Mouse (Mus musculus): ENCODE measurements around the gene Cfap126. TPM values are rescaled to one million over a fixed set of nuclear protein-coding genes. Genes with fewer than 3 reads are reported as not detected.

Gene Cfap126
- polyA plus RNA-seq, 1 experiment from 2014 or later, result 2.6 TPM

DNA sequence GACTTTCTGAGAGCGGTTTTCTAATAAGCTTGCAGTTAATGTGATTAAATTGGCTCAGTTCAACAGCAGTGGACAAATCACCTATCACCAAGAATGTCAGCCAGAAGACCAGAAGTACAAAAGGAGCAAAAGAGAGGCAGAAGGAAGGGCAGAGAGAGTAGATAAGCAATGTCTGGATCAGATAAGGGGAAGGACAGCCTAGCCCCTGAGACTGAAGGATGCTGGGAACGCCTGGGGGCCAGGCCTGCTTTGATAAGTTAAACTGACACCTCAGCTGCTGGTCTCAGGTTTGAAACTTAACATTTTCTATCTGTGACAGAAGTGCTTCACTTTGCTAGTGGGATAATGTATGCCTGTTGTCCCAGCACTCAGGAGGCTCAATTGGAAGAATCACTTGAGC is 16.1 kb upstream of the Cfap126 start:
- Histone ChIP-seq H3K36me3 (ENCODE audit: control insufficient read depth, insufficient read depth, low read length) (no peaks in the 10 kb centered on the region), H3K27ac (ENCODE audit: low read length) (no peak overlapping the region), H3K27me3 (ENCODE audit: control insufficient read depth, insufficient read depth, low read length) (no peaks in the 10 kb centered on the region), H3K4me1 (ENCODE audit: control insufficient read depth, insufficient read depth, low read length) (0 out of 2 replicates have a peak, but pooled peaks cover 2% of the 10 kb centered on the region), H3K4me3 (ENCODE audit: low read depth, low read length) (no peak overlapping the region), H3K9ac (replicated peaks; ENCODE audit: low read depth, low read length) (no peak overlapping the region), H3K9me3 (ENCODE audit: control insufficient read depth, low read depth, low read length) (no peaks in the 10 kb centered on the region), H3K4me2 (replicated peaks; ENCODE audit: low read depth, low read length) (no peak overlapping the region)
- 50% methylated on average over 2 of the region's 2 CpGs for WGBS
- no peak for ATAC-seq (ENCODE audit: insufficient number of reproducible peaks, insufficient read depth, low FRiP score, low read depth)

DNA sequence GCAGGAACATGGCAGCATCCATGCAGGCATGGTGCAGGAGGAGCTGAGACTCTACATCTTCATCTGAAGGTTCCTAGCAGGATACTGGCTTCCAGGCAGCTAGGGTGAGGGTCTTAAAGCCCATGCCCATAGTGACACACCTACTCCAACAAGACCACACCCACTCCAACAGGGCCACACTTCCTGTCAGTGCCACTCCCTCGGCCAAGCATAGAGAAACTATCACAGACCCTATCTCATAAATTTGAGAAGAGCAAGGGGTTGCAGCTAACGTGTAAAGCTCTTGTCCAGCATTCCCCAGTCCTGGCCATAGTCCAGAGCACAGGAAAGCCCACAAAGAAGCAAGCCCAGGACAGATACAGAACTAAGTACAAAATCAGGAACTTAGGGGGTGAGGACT is 12.7 kb upstream of the Cfap126 start:
- no peak for ATAC-seq (ENCODE audit: insufficient number of reproducible peaks, insufficient read depth, low FRiP score, low read depth)
- Histone ChIP-seq H3K27me3 (ENCODE audit: control insufficient read depth, insufficient read depth, low read length) (no peaks in the 10 kb centered on the region), H3K4me1 (ENCODE audit: control insufficient read depth, insufficient read depth, low read length) (peaks cover 12% of the 10 kb centered on the region; the same call in 1 of the 2 replicates), H3K9ac (replicated peaks; ENCODE audit: low read depth, low read length) (no peak overlapping the region), H3K4me2 (replicated peaks; ENCODE audit: low read depth, low read length) (no peak overlapping the region), H3K36me3 (ENCODE audit: control insufficient read depth, insufficient read depth, low read length) (no peaks in the 10 kb centered on the region), H3K27ac (ENCODE audit: low read length) (no peak overlapping the region), H3K4me3 (ENCODE audit: low read depth, low read length) (no peak overlapping the region), H3K9me3 (ENCODE audit: control insufficient read depth, low read depth, low read length) (no peaks in the 10 kb centered on the region)
- 60% methylated on average over 2 of the region's 2 CpGs for WGBS

DNA sequence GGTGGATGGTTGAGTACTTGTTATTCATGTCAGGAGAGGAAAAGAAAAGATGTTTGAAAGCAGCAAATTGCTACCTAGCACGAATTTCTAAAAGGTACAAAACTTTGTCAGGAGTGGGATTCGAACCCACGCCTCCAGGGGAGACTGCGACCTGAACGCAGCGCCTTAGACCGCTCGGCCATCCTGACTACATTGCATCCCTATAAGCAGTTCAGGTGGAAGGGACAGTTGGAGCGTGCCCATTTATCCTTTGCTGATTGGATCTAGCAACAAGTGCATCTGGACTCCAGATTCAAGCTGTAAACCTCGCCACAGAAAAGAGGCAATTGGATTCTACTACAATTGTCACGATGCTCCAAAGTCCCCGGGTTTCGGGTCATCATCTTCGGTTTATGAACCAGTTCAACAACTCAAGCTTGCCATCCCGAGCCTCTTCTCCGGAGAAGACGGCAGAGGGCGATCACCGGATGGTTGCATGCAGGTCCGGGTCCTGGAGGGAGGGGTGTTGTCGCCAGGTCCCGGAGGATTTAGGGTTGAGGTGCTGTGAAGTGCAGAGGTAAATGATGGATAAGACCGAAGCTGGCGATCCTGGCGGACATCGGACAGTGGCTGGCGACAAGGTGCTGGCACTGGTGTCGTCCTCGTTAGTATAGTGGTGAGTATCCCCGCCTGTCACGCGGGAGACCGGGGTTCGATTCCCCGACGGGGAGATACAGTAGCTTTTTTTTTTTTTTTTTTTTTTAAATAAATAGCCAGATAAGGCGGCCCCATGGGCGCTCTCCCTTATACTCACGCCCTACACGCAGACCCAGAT is 11.8 kb upstream of the Cfap126 start:
- H3K36me3 ChIP-seq (ENCODE audit: control insufficient read depth, insufficient read depth, low read length), result no peaks in the 10 kb centered on the region
- H3K4me2 ChIP-seq (replicated peaks; ENCODE audit: low read depth, low read length), result peak overlapping the region; percentile 56
- peak overlapping the region; percentile 59 for H3K4me3 ChIP-seq (ENCODE audit: low read depth, low read length)
- 0 out of 2 replicates have a peak overlapping the region, but pooled peaks have one; percentile 25 for H3K9ac ChIP-seq (replicated peaks; ENCODE audit: low read depth, low read length)
- peak overlapping the region; percentile 48; the same call in 1 of the 2 replicates for H3K27ac ChIP-seq (ENCODE audit: low read length)
- WGBS, result under 1% methylated on average over 40 of the region's 40 CpGs
- peaks cover 9% of the 10 kb centered on the region; the same call in 1 of the 2 replicates for H3K4me1 ChIP-seq (ENCODE audit: control insufficient read depth, insufficient read depth, low read length)
- no peaks in the 10 kb centered on the region for H3K9me3 ChIP-seq (ENCODE audit: control insufficient read depth, low read depth, low read length)
- no peaks in the 10 kb centered on the region for H3K27me3 ChIP-seq (ENCODE audit: control insufficient read depth, insufficient read depth, low read length)
- peak; percentile 73 for ATAC-seq (ENCODE audit: insufficient number of reproducible peaks, insufficient read depth, low FRiP score, low read depth)

DNA sequence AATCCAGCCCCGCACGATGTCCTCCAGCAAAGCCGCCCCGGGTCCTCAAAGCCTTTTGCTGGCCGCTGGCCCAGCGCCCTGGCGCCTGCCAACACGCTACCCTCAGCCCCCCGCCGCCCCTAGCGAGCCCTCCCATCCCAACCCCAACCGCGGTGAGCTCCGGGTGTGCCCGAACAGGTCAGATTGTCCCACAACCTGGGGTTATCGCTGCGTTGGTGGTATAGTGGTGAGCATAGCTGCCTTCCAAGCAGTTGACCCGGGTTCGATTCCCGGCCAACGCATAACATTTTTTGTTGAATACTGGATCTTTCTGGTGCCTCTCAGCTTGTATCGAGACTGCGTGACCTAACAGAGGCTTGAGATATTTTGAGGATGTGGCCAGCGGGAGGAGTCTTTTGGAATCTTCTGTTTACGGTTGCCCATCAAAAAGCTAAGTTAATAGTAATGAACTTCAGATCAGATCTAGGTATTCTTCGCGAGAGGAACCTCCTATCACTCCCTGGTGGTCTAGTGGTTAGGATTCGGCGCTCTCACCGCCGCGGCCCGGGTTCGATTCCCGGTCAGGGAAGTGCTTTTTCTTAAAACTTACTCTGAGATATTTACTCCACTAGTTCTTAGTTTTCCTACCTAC is 11.1 kb upstream of the Cfap126 start:
- 0% methylated on average over 35 of the region's 35 CpGs for WGBS
- Histone ChIP-seq H3K4me3 (ENCODE audit: low read depth, low read length) (peak overlapping the region; percentile 59), H3K9ac (replicated peaks; ENCODE audit: low read depth, low read length) (0 out of 2 replicates have a peak overlapping the region, but pooled peaks have one; percentile 25), H3K36me3 (ENCODE audit: control insufficient read depth, insufficient read depth, low read length) (no peaks in the 10 kb centered on the region), H3K27me3 (ENCODE audit: control insufficient read depth, insufficient read depth, low read length) (no peaks in the 10 kb centered on the region), H3K9me3 (ENCODE audit: control insufficient read depth, low read depth, low read length) (no peaks in the 10 kb centered on the region), H3K4me2 (replicated peaks; ENCODE audit: low read depth, low read length) (peak overlapping the region; percentile 59), H3K27ac (ENCODE audit: low read length) (peak overlapping the region; percentile 48; the same call in 1 of the 2 replicates), H3K4me1 (ENCODE audit: control insufficient read depth, insufficient read depth, low read length) (peaks cover 9% of the 10 kb centered on the region; the same call in 1 of the 2 replicates)
- ATAC-seq (ENCODE audit: insufficient number of reproducible peaks, insufficient read depth, low FRiP score, low read depth), result peak; percentile 91

DNA sequence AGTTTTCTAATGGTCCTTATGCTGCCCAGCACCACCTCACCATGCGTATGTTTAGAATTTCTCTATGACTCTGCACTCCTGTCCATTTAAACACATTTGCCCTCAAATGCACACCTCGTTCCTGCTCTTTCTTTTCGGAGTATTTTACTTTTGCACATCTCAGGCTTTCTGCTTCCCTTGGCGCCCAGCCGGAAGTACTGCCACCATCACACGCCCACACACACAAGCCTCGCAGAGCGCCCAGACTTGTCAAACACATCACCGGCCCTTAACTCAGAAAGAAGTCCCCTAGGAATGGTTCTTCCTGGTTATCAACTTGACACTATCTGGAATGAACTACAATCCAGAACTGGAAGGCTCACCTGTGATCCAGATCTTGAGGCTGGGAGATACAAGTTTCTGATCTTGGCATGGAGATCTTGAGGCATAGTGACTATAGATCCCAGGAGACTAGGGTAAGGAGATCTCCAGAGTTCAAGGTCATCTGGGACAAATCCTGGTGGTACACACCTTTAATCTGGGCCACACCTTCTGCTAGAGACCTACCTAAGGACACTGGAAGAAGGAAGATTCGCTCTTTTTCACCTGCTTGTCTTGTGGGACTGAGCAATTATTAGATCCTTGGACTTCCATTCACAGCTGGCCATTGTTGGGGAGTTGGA is 10.4 kb upstream of the Cfap126 start:
- no peaks in the 10 kb centered on the region for H3K36me3 ChIP-seq (ENCODE audit: control insufficient read depth, insufficient read depth, low read length)
- no peaks in the 10 kb centered on the region for H3K27me3 ChIP-seq (ENCODE audit: control insufficient read depth, insufficient read depth, low read length)
- H3K4me3 ChIP-seq (ENCODE audit: low read depth, low read length), result peak overlapping the region; percentile 59
- 8% methylated on average over 10 of the region's 10 CpGs for WGBS
- no peak; the same call in 1 of the 2 replicates for ATAC-seq (ENCODE audit: insufficient number of reproducible peaks, insufficient read depth, low FRiP score, low read depth)
- H3K9ac ChIP-seq (replicated peaks; ENCODE audit: low read depth, low read length), result no peak overlapping the region
- no peak overlapping the region for H3K27ac ChIP-seq (ENCODE audit: low read length)
- no peaks in the 10 kb centered on the region for H3K9me3 ChIP-seq (ENCODE audit: control insufficient read depth, low read depth, low read length)
- peak overlapping the region; percentile 59 for H3K4me2 ChIP-seq (replicated peaks; ENCODE audit: low read depth, low read length)
- H3K4me1 ChIP-seq (ENCODE audit: control insufficient read depth, insufficient read depth, low read length), result peaks cover 9% of the 10 kb centered on the region; the same call in 1 of the 2 replicates

DNA sequence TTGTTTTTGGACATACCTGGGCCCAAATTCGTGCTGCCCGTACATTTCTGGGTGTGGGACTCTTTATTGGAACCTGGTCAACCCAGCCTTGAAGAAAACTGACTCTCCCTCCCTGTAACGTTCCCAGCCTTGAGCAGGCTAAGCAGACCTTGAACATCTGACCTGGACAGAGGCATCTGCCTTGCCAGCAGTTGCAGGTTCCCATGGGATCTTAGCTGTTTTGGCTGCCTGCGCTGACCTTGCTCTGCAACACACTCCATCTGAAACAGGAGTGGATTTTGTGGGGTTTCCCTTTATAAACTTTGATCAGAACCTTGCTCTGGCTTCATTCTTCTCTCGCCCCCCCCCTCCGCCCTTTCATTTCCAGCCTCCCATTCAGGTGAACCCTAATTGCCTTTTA is 8.5 kb upstream of the Cfap126 start:
- no peaks in the 10 kb centered on the region for H3K27me3 ChIP-seq (ENCODE audit: control insufficient read depth, insufficient read depth, low read length)
- H3K4me3 ChIP-seq (ENCODE audit: low read depth, low read length), result no peak overlapping the region
- no peak overlapping the region for H3K4me2 ChIP-seq (replicated peaks; ENCODE audit: low read depth, low read length)
- WGBS, result 74% methylated on average over 6 of the region's 6 CpGs
- H3K9me3 ChIP-seq (ENCODE audit: control insufficient read depth, low read depth, low read length), result no peaks in the 10 kb centered on the region
- H3K4me1 ChIP-seq (ENCODE audit: control insufficient read depth, insufficient read depth, low read length), result peaks cover 9% of the 10 kb centered on the region; the same call in 1 of the 2 replicates
- H3K36me3 ChIP-seq (ENCODE audit: control insufficient read depth, insufficient read depth, low read length), result no peaks in the 10 kb centered on the region
- ATAC-seq (ENCODE audit: insufficient number of reproducible peaks, insufficient read depth, low FRiP score, low read depth), result no peak
- no peak overlapping the region for H3K27ac ChIP-seq (ENCODE audit: low read length)
- no peak overlapping the region for H3K9ac ChIP-seq (replicated peaks; ENCODE audit: low read depth, low read length)

DNA sequence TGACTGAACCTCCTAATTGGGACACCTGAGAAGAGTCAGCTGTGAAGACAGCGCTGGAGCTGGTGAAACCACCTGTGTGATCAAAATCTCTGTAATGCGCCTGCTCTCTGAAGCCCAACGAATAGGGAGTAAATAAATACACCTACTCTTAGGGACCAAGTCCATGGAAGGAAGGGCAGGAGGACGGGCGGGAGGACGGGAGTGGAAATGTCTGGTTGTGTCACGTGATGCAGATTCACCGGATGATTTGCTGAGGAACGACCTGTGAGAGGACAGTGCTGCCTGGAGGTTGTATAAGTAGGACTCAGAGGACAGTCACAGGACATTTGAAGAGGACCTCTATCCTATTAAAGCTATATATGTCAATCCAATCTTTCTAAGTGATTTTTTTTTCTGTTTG is 4.1 kb upstream of the Cfap126 start:
- Histone ChIP-seq H3K4me2 (replicated peaks; ENCODE audit: low read depth, low read length) (no peak overlapping the region), H3K9me3 (ENCODE audit: control insufficient read depth, low read depth, low read length) (no peaks in the 10 kb centered on the region), H3K27me3 (ENCODE audit: control insufficient read depth, insufficient read depth, low read length) (no peaks in the 10 kb centered on the region), H3K36me3 (ENCODE audit: control insufficient read depth, insufficient read depth, low read length) (no peaks in the 10 kb centered on the region), H3K9ac (replicated peaks; ENCODE audit: low read depth, low read length) (no peak overlapping the region), H3K27ac (ENCODE audit: low read length) (no peak overlapping the region), H3K4me1 (ENCODE audit: control insufficient read depth, insufficient read depth, low read length) (0 out of 2 replicates have a peak, but pooled peaks cover 6% of the 10 kb centered on the region), H3K4me3 (ENCODE audit: low read depth, low read length) (no peak overlapping the region)
- no peak for ATAC-seq (ENCODE audit: insufficient number of reproducible peaks, insufficient read depth, low FRiP score, low read depth)
- WGBS, result 34% methylated on average over 9 of the region's 9 CpGs

DNA sequence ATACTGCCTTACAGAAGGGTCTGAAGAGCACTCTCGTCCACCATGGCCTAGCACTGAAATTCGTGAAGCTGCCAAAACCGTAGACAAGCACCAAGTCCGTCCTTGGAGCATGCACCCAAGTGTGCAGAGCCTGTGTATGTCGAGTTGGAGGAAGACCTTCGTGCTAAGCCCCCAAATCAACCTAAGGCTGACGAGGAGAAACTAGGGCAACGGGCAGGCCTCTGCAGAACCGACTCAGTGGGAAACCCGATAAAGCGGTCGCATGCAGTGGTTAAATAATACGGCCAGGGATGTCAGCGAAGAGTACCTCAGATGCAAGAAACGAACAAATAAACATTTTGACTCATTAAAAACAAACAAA is 3.1 kb upstream of the Cfap126 start:
- peak overlapping the region; percentile 53 for H3K4me3 ChIP-seq (ENCODE audit: low read depth, low read length)
- H3K9ac ChIP-seq (replicated peaks; ENCODE audit: low read depth, low read length), result peak overlapping the region; percentile 26
- ATAC-seq (ENCODE audit: insufficient number of reproducible peaks, insufficient read depth, low FRiP score, low read depth), result peak; percentile 38; the same call in 1 of the 2 replicates
- 0 out of 2 replicates have a peak, but pooled peaks cover 6% of the 10 kb centered on the region for H3K4me1 ChIP-seq (ENCODE audit: control insufficient read depth, insufficient read depth, low read length)
- 10% methylated on average over 15 of the region's 15 CpGs for WGBS
- no peaks in the 10 kb centered on the region for H3K27me3 ChIP-seq (ENCODE audit: control insufficient read depth, insufficient read depth, low read length)
- H3K36me3 ChIP-seq (ENCODE audit: control insufficient read depth, insufficient read depth, low read length), result no peaks in the 10 kb centered on the region
- H3K4me2 ChIP-seq (replicated peaks; ENCODE audit: low read depth, low read length), result peak overlapping the region; percentile 68
- no peak overlapping the region; the same call in 1 of the 2 replicates for H3K27ac ChIP-seq (ENCODE audit: low read length)
- no peaks in the 10 kb centered on the region for H3K9me3 ChIP-seq (ENCODE audit: control insufficient read depth, low read depth, low read length)
